Mouse (Mus musculus) forebrain, embryonic 16.5 days (tissue): ENCODE data around the gene Mpp6. TPM values are rescaled to one million over a fixed set of nuclear protein-coding genes. Genes with fewer than 3 reads are reported as not detected.

ENCODE experiments used
- ATAC-seq: fragments of 200-750 bp; cut with Nextera tagmentation; 2 replicates; pipeline ENCODE4 v1.8.0; 2017; ENCODE audit warnings: mild to moderate bottlenecking, moderate library complexity
- H3K27ac ChIP-seq: fragments of 300-500 bp; sonication (generic); 2 replicates; pipeline ENCODE4 v1.5.1; 2014; ENCODE audit warnings: low read length, control low read depth
- H3K27me3 ChIP-seq: fragments of 300-500 bp; sonication (generic); replicated peaks from 2 replicates; pipeline ENCODE4 v1.6.1; 2014; ENCODE audit warnings: low read length; ENCODE audit not compliant: control insufficient read depth, insufficient read depth
- H3K36me3 ChIP-seq: fragments of 300-500 bp; sonication (generic); 2 replicates; pipeline ENCODE4 v1.6.1; 2014; ENCODE audit not compliant: control insufficient read depth, insufficient read depth
- H3K4me1 ChIP-seq: fragments of 300-500 bp; sonication (generic); replicated peaks from 2 replicates; pipeline ENCODE4 v1.6.1; 2014; ENCODE audit warnings: low read length; ENCODE audit not compliant: control insufficient read depth, insufficient read depth
- H3K4me2 ChIP-seq: fragments of 300-500 bp; sonication (generic); 2 replicates; pipeline ENCODE4 v1.6.1; 2014; ENCODE audit warnings: mild to moderate bottlenecking, low read length, control low read depth
- H3K4me3 ChIP-seq: fragments of 300-500 bp; sonication (generic); replicated peaks from 2 replicates; pipeline ENCODE4 v1.5.1; 2014; ENCODE audit warnings: mild to moderate bottlenecking, low read length, control low read depth
- H3K9ac ChIP-seq: fragments of 300-500 bp; sonication (generic); replicated peaks from 2 replicates; pipeline ENCODE4 v1.6.1; 2014; ENCODE audit warnings: low read depth, low read length, control low read depth
- H3K9me3 ChIP-seq: fragments of 300-500 bp; sonication (generic); 2 replicates; pipeline ENCODE4 v1.6.1; 2016; ENCODE audit warnings: low read length; ENCODE audit not compliant: control insufficient read depth
- WGBS: fragments of 180-500 bp; shearing (Covaris S2); extraction: QIAGEN DNeasy Blood & Tissue Kit; methylation state at CpG from one replicate; pipeline ENCODE4 v1.1.7; 2014; 5-methylcytosine and 5-hydroxymethylcytosine counted together
- polyA plus RNA-seq: library from polyadenylated mRNA; unstranded; fragments of >200 nt; fragmentation: Nextera tagmentation; extraction: Ambion mirVana; gene quantifications from 2 replicates; pipeline ENCODE4 v1.2.1, GENCODE M21; 2015

Mpp6 gene
- 77.5 and 84.3 TPM in 2 replicates for polyA plus RNA-seq

- ATAC-seq, result peak; percentile 84
- Histone ChIP-seq H3K27me3 (no peaks in the 10 kb centered on the region), H3K4me3 (peak within 1 kb of the TSS; percentile 90), H3K27ac (peak within 1 kb of the TSS; percentile 85), H3K9ac (peak within 1 kb of the TSS; percentile 91), H3K4me2 (peak within 1 kb of the TSS; percentile 93), H3K4me1 (peaks cover 18% of the 10 kb centered on the region), H3K36me3 (no peaks in the 10 kb centered on the region), H3K9me3 (no peaks in the 10 kb centered on the region)
- WGBS, result 0% methylated on average over 66 of the region's 74 CpGs
These were observed at the start of gene Mpp6 for GRCm38 (mm10) chr6:50109757-50110378. TSS of gene Mpp6 (plus strand) at chr6:50110241.

GRCm38 (mm10) chr6:50066172-50066571 is 43.9 kb upstream of the Mpp6 start:
- H3K9me3 ChIP-seq, result no peaks in the 10 kb centered on the region
- 86% methylated on average over 6 of the region's 6 CpGs for WGBS
- H3K4me1 ChIP-seq, result no peaks in the 10 kb centered on the region
- no peak overlapping the region for H3K27ac ChIP-seq
- no peaks in the 10 kb centered on the region for H3K27me3 ChIP-seq
- H3K4me2 ChIP-seq, result no peak overlapping the region
- no peak for ATAC-seq
- no peak overlapping the region for H3K4me3 ChIP-seq
- no peaks in the 10 kb centered on the region for H3K36me3 ChIP-seq
- no peak overlapping the region for H3K9ac ChIP-seq

- H3K27ac ChIP-seq, result no peak overlapping the region
- no peak for ATAC-seq
- H3K9ac ChIP-seq, result no peak overlapping the region
These were observed 41.6 kb upstream of the Mpp6 start for GRCm38 (mm10) chr6:50068490-50068889.

GRCm38 (mm10) chr6:50075248-50075647 is 34.8 kb upstream of the Mpp6 start:
- H3K4me3 ChIP-seq, result no peak overlapping the region
- no peak overlapping the region for H3K9ac ChIP-seq
- H3K4me1 ChIP-seq, result no peaks in the 10 kb centered on the region
- H3K4me2 ChIP-seq, result no peak overlapping the region
- no peaks in the 10 kb centered on the region for H3K36me3 ChIP-seq
- no peaks in the 10 kb centered on the region for H3K27me3 ChIP-seq
- H3K9me3 ChIP-seq, result no peaks in the 10 kb centered on the region
- H3K27ac ChIP-seq, result no peak overlapping the region
- WGBS, result 93% methylated on average over 3 of the region's 3 CpGs
- ATAC-seq, result no peak

More at GRCm38 (mm10) chr6:50068490-50068889, 41.6 kb upstream of the Mpp6 start:
- Histone ChIP-seq H3K36me3 (no peaks in the 10 kb centered on the region), H3K9me3 (no peaks in the 10 kb centered on the region), H3K4me2 (no peak overlapping the region), H3K27me3 (no peaks in the 10 kb centered on the region), H3K4me1 (no peaks in the 10 kb centered on the region), H3K4me3 (no peak overlapping the region)

GRCm38 (mm10) chr6:50076473-50076872 is 33.6 kb upstream of the Mpp6 start:
- no peak overlapping the region for H3K9ac ChIP-seq
- H3K9me3 ChIP-seq, result no peaks in the 10 kb centered on the region
- 44% methylated on average over 2 of the region's 2 CpGs for WGBS
- ATAC-seq, result no peak
- H3K36me3 ChIP-seq, result no peaks in the 10 kb centered on the region
- H3K27me3 ChIP-seq, result no peaks in the 10 kb centered on the region
- H3K4me3 ChIP-seq, result no peak overlapping the region
- no peak overlapping the region for H3K27ac ChIP-seq
- no peaks in the 10 kb centered on the region for H3K4me1 ChIP-seq
- no peak overlapping the region for H3K4me2 ChIP-seq

GRCm38 (mm10) chr6:50080431-50080830 is 29.6 kb upstream of the Mpp6 start:
- H3K9me3 ChIP-seq, result no peaks in the 10 kb centered on the region
- ATAC-seq, result no peak
- 58% methylated on average over 7 of the region's 7 CpGs for WGBS

GRCm38 (mm10) chr6:50085206-50085605 is 24.8 kb upstream of the Mpp6 start:
- Histone ChIP-seq H3K4me2 (no peak overlapping the region), H3K4me3 (no peak overlapping the region), H3K9me3 (no peaks in the 10 kb centered on the region), H3K27me3 (no peaks in the 10 kb centered on the region), H3K9ac (no peak overlapping the region), H3K4me1 (no peaks in the 10 kb centered on the region), H3K27ac (no peak overlapping the region), H3K36me3 (no peaks in the 10 kb centered on the region)
- no peak for ATAC-seq
- 73% methylated on average over 4 of the region's 4 CpGs for WGBS

More at GRCm38 (mm10) chr6:50080431-50080830, 29.6 kb upstream of the Mpp6 start:
- Histone ChIP-seq H3K27me3 (no peaks in the 10 kb centered on the region), H3K4me2 (no peak overlapping the region), H3K9ac (no peak overlapping the region), H3K4me1 (no peaks in the 10 kb centered on the region), H3K36me3 (no peaks in the 10 kb centered on the region), H3K4me3 (no peak overlapping the region), H3K27ac (no peak overlapping the region)

- Histone ChIP-seq H3K4me3 (no peak overlapping the region), H3K27ac (no peak overlapping the region)
These were observed 20.7 kb upstream of the Mpp6 start for GRCm38 (mm10) chr6:50089333-50089732.

GRCm38 (mm10) chr6:50090221-50090620 is 19.8 kb upstream of the Mpp6 start:
- WGBS, result 79% methylated on average over 7 of the region's 7 CpGs

More at GRCm38 (mm10) chr6:50089333-50089732, 20.7 kb upstream of the Mpp6 start:
- Histone ChIP-seq H3K9ac (no peak overlapping the region), H3K9me3 (0 out of 2 replicates have a peak, but pooled peaks cover 2% of the 10 kb centered on the region), H3K4me2 (no peak overlapping the region), H3K36me3 (no peaks in the 10 kb centered on the region), H3K27me3 (no peaks in the 10 kb centered on the region), H3K4me1 (no peaks in the 10 kb centered on the region)
- 87% methylated on average over 5 of the region's 5 CpGs for WGBS
- ATAC-seq, result no peak

More at GRCm38 (mm10) chr6:50090221-50090620, 19.8 kb upstream of the Mpp6 start:
- H3K4me1 ChIP-seq, result no peaks in the 10 kb centered on the region
- H3K36me3 ChIP-seq, result no peaks in the 10 kb centered on the region
- no peaks in the 10 kb centered on the region for H3K27me3 ChIP-seq
- ATAC-seq, result no peak
- no peak overlapping the region for H3K27ac ChIP-seq
- H3K4me2 ChIP-seq, result no peak overlapping the region
- H3K9me3 ChIP-seq, result 0 out of 2 replicates have a peak, but pooled peaks cover 2% of the 10 kb centered on the region
- H3K9ac ChIP-seq, result no peak overlapping the region
- H3K4me3 ChIP-seq, result no peak overlapping the region
